Mouse (Mus musculus) ES-Bruce4 (cell line): Measurements from ENCODE around the gene Cdc42se1. TPM values are rescaled to one million over a fixed set of nuclear protein-coding genes. Genes with fewer than 3 reads are reported as not detected.

Experiments used
- H3K27ac ChIP-seq: 2 replicates; pipeline ENCODE4 v1.5.1; 2012; ENCODE audit warnings: low read length, inconsistent platforms; ENCODE audit not compliant: insufficient read depth
- H3K27me3 ChIP-seq: 2 replicates; pipeline ENCODE4 v1.6.1; 2012; ENCODE audit warnings: mild to moderate bottlenecking, low read length, inconsistent platforms; ENCODE audit not compliant: control insufficient read depth, poor library complexity, insufficient read depth, severe bottlenecking
- H3K36me3 ChIP-seq: 2 replicates; pipeline ENCODE4 v1.6.1; 2012; ENCODE audit warnings: inconsistent platforms, mild to moderate bottlenecking, low read length, moderate library complexity; ENCODE audit not compliant: control insufficient read depth, poor library complexity, insufficient read depth, severe bottlenecking
- H3K4me1 ChIP-seq: one replicate; pipeline ENCODE4 v1.8.1; 2011; ENCODE audit warnings: low read length; ENCODE audit not compliant: control insufficient read depth, insufficient read depth
- H3K4me3 ChIP-seq: 2 replicates; pipeline ENCODE4 v1.5.1; 2011; ENCODE audit warnings: low read depth, mild to moderate bottlenecking, low read length
- H3K9ac ChIP-seq: 2 replicates; pipeline ENCODE4 v1.6.1; 2012; ENCODE audit warnings: low read depth, mild to moderate bottlenecking, inconsistent platforms; ENCODE audit not compliant: poor library complexity, severe bottlenecking
- H3K9me3 ChIP-seq: replicated peaks from 2 replicates; pipeline ENCODE4 v1.6.1; 2012; ENCODE audit warnings: mild to moderate bottlenecking, low read length, inconsistent platforms; ENCODE audit not compliant: control insufficient read depth, poor library complexity, insufficient read depth, severe bottlenecking
- CTCF ChIP-seq: IDR thresholded peaks from one replicate; pipeline ENCODE4 v1.8.1; 2011; ENCODE audit warnings: low read depth, low read length
- EP300 ChIP-seq: IDR thresholded peaks from 2 replicates; pipeline ENCODE4 v1.6.1; 2011; ENCODE audit warnings: low read depth, low read length; ENCODE audit not compliant: insufficient read depth
- POLR2A ChIP-seq: IDR thresholded peaks from one replicate; pipeline ENCODE4 v1.8.1; 2011; ENCODE audit warnings: low read length; ENCODE audit not compliant: insufficient read depth
- polyA plus RNA-seq: library from polyadenylated mRNA; stranded (reverse); fragments of >200 nt; gene quantifications from 2 replicates; pipeline ENCODE4 v1.2.4, GENCODE M21; 2011; ENCODE audit warnings: low read depth; ENCODE audit not compliant: missing spikeins, insufficient read depth, insufficient read length

Gene Cdc42se1
- polyA plus RNA-seq = 57.4 and 65.6 TPM in 2 replicates

GRCm38 (mm10) chr3:95228148-95228893, at the start of gene Cdc42se1:
Gene Cdc42se1 (plus strand): TSS chr3:95228732.
- TF ChIP-seq POLR2A (no peak), CTCF (no peak), EP300 (no peak)
- Histone ChIP-seq H3K27ac (peak within 1 kb of the TSS; percentile 88), H3K9ac (peak within 1 kb of the TSS; percentile 93), H3K9me3 (no peaks in the 10 kb centered on the region), H3K36me3 (peaks cover 7% of the 10 kb centered on the region; the same call in 1 of the 2 replicates), H3K4me1 (peaks cover 3% of the 10 kb centered on the region), H3K4me3 (peak within 1 kb of the TSS; percentile 75), H3K27me3 (no peaks in the 10 kb centered on the region)

GRCm38 (mm10) chr3:95178948-95179347, 49.6 kb upstream of the Cdc42se1 start:
- H3K9me3 ChIP-seq = no peaks in the 10 kb centered on the region
- peaks cover 4% of the 10 kb centered on the region for H3K4me1 ChIP-seq

GRCm38 (mm10) chr3:95179890-95180289, 48.6 kb upstream of the Cdc42se1 start:
- no peak overlapping the region for H3K27ac ChIP-seq
- H3K27me3 ChIP-seq = no peaks in the 10 kb centered on the region
- peaks cover 4% of the 10 kb centered on the region for H3K4me1 ChIP-seq
- H3K9ac ChIP-seq = no peak overlapping the region
- no peak overlapping the region for H3K4me3 ChIP-seq
- no peak for TF ChIP-seq EP300
- TF ChIP-seq CTCF = no peak
- no peak for TF ChIP-seq POLR2A
- peaks cover 2% of the 10 kb centered on the region; the same call in 1 of the 2 replicates for H3K36me3 ChIP-seq
- H3K9me3 ChIP-seq = no peaks in the 10 kb centered on the region

More at GRCm38 (mm10) chr3:95178948-95179347, 49.6 kb upstream of the Cdc42se1 start:
- H3K4me3 ChIP-seq = no peak overlapping the region
- no peaks in the 10 kb centered on the region for H3K36me3 ChIP-seq
- H3K27ac ChIP-seq = no peak overlapping the region
- H3K27me3 ChIP-seq = no peaks in the 10 kb centered on the region
- TF ChIP-seq EP300 (no peak), CTCF (no peak), POLR2A (no peak)
- H3K9ac ChIP-seq = no peak overlapping the region

GRCm38 (mm10) chr3:95181841-95182240, 46.7 kb upstream of the Cdc42se1 start:
- Histone ChIP-seq H3K4me1 (peaks cover 4% of the 10 kb centered on the region), H3K27ac (no peak overlapping the region), H3K9ac (no peak overlapping the region), H3K36me3 (peaks cover 2% of the 10 kb centered on the region; the same call in 1 of the 2 replicates), H3K9me3 (no peaks in the 10 kb centered on the region), H3K27me3 (no peaks in the 10 kb centered on the region), H3K4me3 (no peak overlapping the region)
- TF ChIP-seq CTCF (no peak), POLR2A (no peak), EP300 (no peak)

GRCm38 (mm10) chr3:95184796-95185577, 43.5 kb upstream of the Cdc42se1 start:
- Histone ChIP-seq H3K27me3 (no peaks in the 10 kb centered on the region), H3K27ac (no peak overlapping the region), H3K9ac (no peak overlapping the region), H3K4me1 (no peaks in the 10 kb centered on the region), H3K36me3 (peaks cover 16% of the 10 kb centered on the region), H3K4me3 (no peak overlapping the region), H3K9me3 (no peaks in the 10 kb centered on the region)
- TF ChIP-seq EP300 (no peak), CTCF (no peak), POLR2A (no peak)

GRCm38 (mm10) chr3:95186100-95186499, 42.4 kb upstream of the Cdc42se1 start:
- H3K4me3 ChIP-seq = no peak overlapping the region
- peaks cover 16% of the 10 kb centered on the region for H3K36me3 ChIP-seq

More at GRCm38 (mm10) chr3:95186100-95186499, 42.4 kb upstream of the Cdc42se1 start:
- H3K27ac ChIP-seq = no peak overlapping the region
- no peaks in the 10 kb centered on the region for H3K27me3 ChIP-seq
- H3K4me1 ChIP-seq = no peaks in the 10 kb centered on the region
- H3K9me3 ChIP-seq = no peaks in the 10 kb centered on the region
- TF ChIP-seq CTCF (no peak), POLR2A (no peak), EP300 (no peak)
- H3K9ac ChIP-seq = no peak overlapping the region
